Mouse (Mus musculus): ENCODE measurements around the gene Dek. TPM values are rescaled to one million over a fixed set of nuclear protein-coding genes. Genes with fewer than 3 reads are reported as not detected.

The Dek gene
- polyA plus RNA-seq, 1 experiment from 2014 or later = 119 TPM

GRCm38 (mm10) chr13:47056126-47056525 lies 49.9 kb downstream of the Dek start:
- DNase-seq (ENCODE audit: low spot score) = peak; percentile 10
- H3K27ac ChIP-seq (ENCODE audit: low read depth, low read length) = no peak overlapping the region
- WGBS = 84% methylated on average over 11 of the region's 11 CpGs
- no peaks in the 10 kb centered on the region for H3K9me3 ChIP-seq (replicated peaks; ENCODE audit: control insufficient read depth, low read length)
- no peak overlapping the region for H3K4me3 ChIP-seq (ENCODE audit: low read depth, low read length)
- H3K4me2 ChIP-seq (ENCODE audit: low read length) = no peak overlapping the region
- no peak overlapping the region for H3K9ac ChIP-seq (ENCODE audit: low read length)
- no peaks in the 10 kb centered on the region for H3K27me3 ChIP-seq (replicated peaks; ENCODE audit: control insufficient read depth, insufficient read depth, low read length)
- no peak for ATAC-seq
- 0 out of 2 replicates have a peak, but pooled peaks cover 2% of the 10 kb centered on the region for H3K4me1 ChIP-seq (ENCODE audit: control insufficient read depth, insufficient read depth, low read length)
- H3K36me3 ChIP-seq (ENCODE audit: control insufficient read depth, insufficient read depth, low read length) = peaks cover 54% of the 10 kb centered on the region

- 0 out of 2 replicates have a peak, but pooled peaks cover 2% of the 10 kb centered on the region for H3K4me1 ChIP-seq (ENCODE audit: control insufficient read depth, insufficient read depth, low read length)
- WGBS = 21% methylated on average over 10 of the region's 10 CpGs
- peak; percentile 67 for DNase-seq (ENCODE audit: low spot score)
- peak; percentile 88 for ATAC-seq
- H3K9ac ChIP-seq (ENCODE audit: low read length) = no peak overlapping the region
- H3K27ac ChIP-seq (ENCODE audit: low read depth, low read length) = peak overlapping the region; percentile 56; the same call in 1 of the 2 replicates
- H3K4me2 ChIP-seq (ENCODE audit: low read length) = no peak overlapping the region
- no peak overlapping the region for H3K4me3 ChIP-seq (ENCODE audit: low read depth, low read length)
- H3K9me3 ChIP-seq (replicated peaks; ENCODE audit: control insufficient read depth, low read length) = no peaks in the 10 kb centered on the region
- no peaks in the 10 kb centered on the region for H3K27me3 ChIP-seq (replicated peaks; ENCODE audit: control insufficient read depth, insufficient read depth, low read length)
- H3K36me3 ChIP-seq (ENCODE audit: control insufficient read depth, insufficient read depth, low read length) = peaks cover 54% of the 10 kb centered on the region
These were observed 52.0 kb downstream of the Dek start for GRCm38 (mm10) chr13:47053971-47054370.

GRCm38 (mm10) chr13:47050009-47050408 lies 56.0 kb downstream of the Dek start:
- peaks cover 51% of the 10 kb centered on the region for H3K36me3 ChIP-seq (ENCODE audit: control insufficient read depth, insufficient read depth, low read length)
- DNase-seq (ENCODE audit: low spot score) = no peak
- H3K4me1 ChIP-seq (ENCODE audit: control insufficient read depth, insufficient read depth, low read length) = 0 out of 2 replicates have a peak, but pooled peaks cover 2% of the 10 kb centered on the region
- no peak overlapping the region for H3K27ac ChIP-seq (ENCODE audit: low read depth, low read length)
- no peak overlapping the region for H3K4me2 ChIP-seq (ENCODE audit: low read length)
- ATAC-seq = no peak
- no peaks in the 10 kb centered on the region for H3K9me3 ChIP-seq (replicated peaks; ENCODE audit: control insufficient read depth, low read length)
- 90% methylated on average over 4 of the region's 4 CpGs for WGBS
- no peak overlapping the region for H3K4me3 ChIP-seq (ENCODE audit: low read depth, low read length)
- no peaks in the 10 kb centered on the region for H3K27me3 ChIP-seq (replicated peaks; ENCODE audit: control insufficient read depth, insufficient read depth, low read length)
- H3K9ac ChIP-seq (ENCODE audit: low read length) = no peak overlapping the region

DNA sequence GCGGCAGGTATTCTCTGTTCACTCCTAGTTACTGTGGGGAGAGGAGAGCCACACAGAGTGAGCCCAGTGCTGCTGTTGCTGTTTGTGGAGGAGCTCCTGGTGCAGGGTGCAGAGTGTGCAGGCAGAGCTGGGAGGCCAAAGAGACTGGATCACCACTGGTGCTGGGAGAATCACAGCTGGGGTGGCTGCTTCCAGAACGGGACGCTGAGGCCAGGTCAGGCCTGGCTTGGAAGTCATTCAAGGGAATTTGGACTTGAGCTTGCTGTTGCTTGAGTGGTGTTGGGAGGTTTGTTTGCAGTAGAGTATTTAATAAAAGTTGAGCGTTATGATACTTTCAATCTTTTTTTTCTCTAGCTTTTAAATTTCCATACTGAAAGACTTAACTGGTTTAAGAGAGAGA lies 58.0 kb downstream of the Dek start:
- no peak overlapping the region for H3K9ac ChIP-seq (ENCODE audit: low read length)
- WGBS = 91% methylated on average over 4 of the region's 4 CpGs
- H3K4me1 ChIP-seq (ENCODE audit: control insufficient read depth, insufficient read depth, low read length) = peaks cover 5% of the 10 kb centered on the region
- ATAC-seq = no peak
- H3K36me3 ChIP-seq (ENCODE audit: control insufficient read depth, insufficient read depth, low read length) = peaks cover 42% of the 10 kb centered on the region
- H3K27ac ChIP-seq (ENCODE audit: low read depth, low read length) = no peak overlapping the region
- no peak overlapping the region for H3K4me3 ChIP-seq (ENCODE audit: low read depth, low read length)
- DNase-seq (ENCODE audit: low spot score) = no peak
- H3K27me3 ChIP-seq (replicated peaks; ENCODE audit: control insufficient read depth, insufficient read depth, low read length) = no peaks in the 10 kb centered on the region
- H3K9me3 ChIP-seq (replicated peaks; ENCODE audit: control insufficient read depth, low read length) = no peaks in the 10 kb centered on the region
- H3K4me2 ChIP-seq (ENCODE audit: low read length) = no peak overlapping the region

DNA sequence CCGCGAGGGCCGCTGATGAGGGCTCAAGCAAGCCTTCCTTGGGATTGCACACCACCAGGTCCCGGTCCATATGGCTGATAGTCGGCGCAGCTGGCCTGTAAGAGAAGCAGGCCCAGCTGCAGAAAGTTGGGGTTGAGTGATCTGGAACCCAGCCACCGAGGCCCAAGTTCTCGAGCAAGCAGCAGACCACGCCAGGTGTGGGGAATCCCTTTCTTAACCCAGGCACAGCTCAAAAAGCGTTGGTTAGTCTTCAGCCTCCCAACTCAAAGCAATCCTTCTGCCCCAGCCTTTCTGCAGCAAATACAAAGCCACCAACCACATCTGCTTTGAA lies 61.4 kb downstream of the Dek start, which contains the start of gene Tpmt:
Gene Tpmt (minus strand): TSS at position 121 of the 331 bp plus-strand sequence.
- H3K27me3 ChIP-seq (replicated peaks; ENCODE audit: control insufficient read depth, insufficient read depth, low read length) = no peaks in the 10 kb centered on the region
- peaks cover 10% of the 10 kb centered on the region for H3K4me1 ChIP-seq (ENCODE audit: control insufficient read depth, insufficient read depth, low read length)
- peaks cover 10% of the 10 kb centered on the region; the same call in 1 of the 2 replicates for H3K36me3 ChIP-seq (ENCODE audit: control insufficient read depth, insufficient read depth, low read length)
- 11% methylated on average over 10 of the region's 10 CpGs for WGBS
- peak within 1 kb of the TSS; percentile 63 for H3K27ac ChIP-seq (ENCODE audit: low read depth, low read length)
- no peaks in the 10 kb centered on the region for H3K9me3 ChIP-seq (replicated peaks; ENCODE audit: control insufficient read depth, low read length)
- peak within 1 kb of the TSS; percentile 98 for H3K4me2 ChIP-seq (ENCODE audit: low read length)
- peak; percentile 24 for DNase-seq (ENCODE audit: low spot score)
- peak within 1 kb of the TSS; percentile 87 for H3K4me3 ChIP-seq (ENCODE audit: low read depth, low read length)
- ATAC-seq = no peak
- H3K9ac ChIP-seq (ENCODE audit: low read length) = peak within 1 kb of the TSS; percentile 79

DNA sequence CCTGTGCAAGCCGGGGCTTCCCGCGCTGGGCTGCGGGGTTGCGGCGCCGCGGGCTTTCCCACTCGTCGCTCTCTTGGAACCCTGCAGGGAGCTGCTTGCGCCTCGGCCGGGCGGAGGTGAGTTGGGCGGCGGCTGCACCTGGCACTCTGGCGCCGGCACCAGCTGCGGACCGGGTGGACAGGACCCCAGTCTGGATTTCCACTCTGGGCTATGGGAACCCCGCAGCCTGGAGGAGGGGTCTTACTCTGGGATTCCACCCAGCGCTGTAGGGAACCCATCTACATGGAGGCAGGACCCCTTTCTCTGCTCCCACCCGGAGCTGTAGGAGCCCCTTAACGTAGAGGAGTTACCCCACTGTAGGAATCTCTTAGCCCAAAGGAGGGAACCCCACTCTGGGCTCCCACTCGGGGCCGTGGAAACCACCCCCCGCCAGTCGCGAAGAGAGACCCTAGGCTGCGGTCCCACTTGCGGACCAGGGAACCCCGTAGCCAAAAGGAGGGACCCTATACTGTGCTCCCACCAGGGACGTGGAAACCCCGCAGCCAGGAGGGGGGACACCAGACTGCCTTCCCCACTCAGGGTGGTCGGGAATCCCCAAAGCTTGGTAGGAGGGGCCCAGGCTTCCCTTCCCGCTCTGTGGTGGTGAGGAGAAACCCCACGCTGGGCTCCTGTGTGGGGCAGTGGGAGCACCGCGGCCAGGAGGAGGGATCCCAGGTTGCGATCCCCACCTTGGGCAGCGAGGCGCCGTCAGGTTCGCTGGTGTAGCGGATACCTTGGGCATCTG lies 62.0 kb downstream of the Dek start:
- H3K4me2 ChIP-seq (ENCODE audit: low read length) = peak overlapping the region; percentile 98
- no peaks in the 10 kb centered on the region for H3K9me3 ChIP-seq (replicated peaks; ENCODE audit: control insufficient read depth, low read length)
- peaks cover 5% of the 10 kb centered on the region; the same call in 1 of the 2 replicates for H3K36me3 ChIP-seq (ENCODE audit: control insufficient read depth, insufficient read depth, low read length)
- peaks cover 10% of the 10 kb centered on the region for H3K4me1 ChIP-seq (ENCODE audit: control insufficient read depth, insufficient read depth, low read length)
- H3K27me3 ChIP-seq (replicated peaks; ENCODE audit: control insufficient read depth, insufficient read depth, low read length) = no peaks in the 10 kb centered on the region
- ATAC-seq (peak; percentile 45), DNase-seq (ENCODE audit: low spot score) (peak; percentile 13)
- peak overlapping the region; percentile 79 for H3K9ac ChIP-seq (ENCODE audit: low read length)
- peak overlapping the region; percentile 87 for H3K4me3 ChIP-seq (ENCODE audit: low read depth, low read length)
- WGBS = under 1% methylated on average over 44 of the region's 45 CpGs
- peak overlapping the region; percentile 63 for H3K27ac ChIP-seq (ENCODE audit: low read depth, low read length)

- peak within 1 kb of the TSS; percentile 63 for H3K27ac ChIP-seq (ENCODE audit: low read depth, low read length)
These were observed 62.8 kb downstream of the Dek start, which contains the start of gene Kdm1b for GRCm38 (mm10) chr13:47043030-47043680. Kdm1b (plus strand) TSS chr13:47043499.

DNA sequence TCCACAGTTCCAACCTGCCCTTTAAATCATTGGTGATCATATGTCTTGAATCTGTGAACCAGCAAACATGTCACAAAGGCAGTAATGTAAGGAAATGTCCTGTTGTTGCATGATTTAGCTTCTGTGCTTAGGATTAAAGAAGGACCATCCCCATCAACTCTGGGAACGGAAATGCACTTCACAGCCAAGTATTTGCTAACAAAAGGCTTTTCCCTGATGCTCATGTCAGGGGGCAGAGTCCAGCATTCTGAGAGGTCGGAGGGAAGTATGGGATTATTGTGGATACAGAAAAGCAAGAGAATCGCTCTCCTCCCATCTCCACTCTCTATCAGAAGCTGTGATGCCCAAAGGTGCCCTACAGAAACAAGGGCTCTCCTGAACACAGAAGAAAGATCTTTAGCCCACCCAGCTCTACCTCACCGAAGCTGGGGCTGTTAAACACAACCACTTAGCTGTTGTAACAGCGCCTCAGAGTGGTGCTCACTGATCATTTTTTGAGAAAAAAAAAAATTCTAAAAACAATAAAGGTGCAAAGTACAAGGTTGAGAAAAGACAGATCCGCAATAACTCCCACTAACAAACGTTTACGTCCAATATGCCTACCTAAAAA lies 63.9 kb downstream of the Dek start:
- Histone ChIP-seq H3K4me1 (ENCODE audit: control insufficient read depth, insufficient read depth, low read length) (peaks cover 10% of the 10 kb centered on the region), H3K4me3 (ENCODE audit: low read depth, low read length) (peak overlapping the region; percentile 87), H3K27ac (ENCODE audit: low read depth, low read length) (no peak overlapping the region), H3K4me2 (ENCODE audit: low read length) (peak overlapping the region; percentile 98), H3K9me3 (replicated peaks; ENCODE audit: control insufficient read depth, low read length) (no peaks in the 10 kb centered on the region), H3K27me3 (replicated peaks; ENCODE audit: control insufficient read depth, insufficient read depth, low read length) (no peaks in the 10 kb centered on the region), H3K36me3 (ENCODE audit: control insufficient read depth, insufficient read depth, low read length) (0 out of 2 replicates have a peak, but pooled peaks cover 3% of the 10 kb centered on the region), H3K9ac (ENCODE audit: low read length) (peak overlapping the region; percentile 79; the same call in 1 of the 2 replicates)
- WGBS = 39% methylated on average over 8 of the region's 8 CpGs
- peak; percentile 51 for DNase-seq (ENCODE audit: low spot score)
- no peak for ATAC-seq

More at GRCm38 (mm10) chr13:47043030-47043680, 62.8 kb downstream of the Dek start, which contains the start of gene Kdm1b:
- H3K9ac ChIP-seq (ENCODE audit: low read length) = peak within 1 kb of the TSS; percentile 79
- H3K4me3 ChIP-seq (ENCODE audit: low read depth, low read length) = peak within 1 kb of the TSS; percentile 87
- H3K36me3 ChIP-seq (ENCODE audit: control insufficient read depth, insufficient read depth, low read length) = 0 out of 2 replicates have a peak, but pooled peaks cover 2% of the 10 kb centered on the region
- H3K4me1 ChIP-seq (ENCODE audit: control insufficient read depth, insufficient read depth, low read length) = peaks cover 10% of the 10 kb centered on the region
- peak; percentile 97 for DNase-seq (ENCODE audit: low spot score)
- H3K9me3 ChIP-seq (replicated peaks; ENCODE audit: control insufficient read depth, low read length) = no peaks in the 10 kb centered on the region
- no peaks in the 10 kb centered on the region for H3K27me3 ChIP-seq (replicated peaks; ENCODE audit: control insufficient read depth, insufficient read depth, low read length)
- ATAC-seq = peak; percentile 95
- H3K4me2 ChIP-seq (ENCODE audit: low read length) = peak within 1 kb of the TSS; percentile 98
- WGBS = 2% methylated on average over 48 of the region's 48 CpGs

Measured in forebrain, embryonic 14.5 days (tissue).